Mouse (Mus musculus): Measurements from ENCODE around the gene Usb1.

DNA sequence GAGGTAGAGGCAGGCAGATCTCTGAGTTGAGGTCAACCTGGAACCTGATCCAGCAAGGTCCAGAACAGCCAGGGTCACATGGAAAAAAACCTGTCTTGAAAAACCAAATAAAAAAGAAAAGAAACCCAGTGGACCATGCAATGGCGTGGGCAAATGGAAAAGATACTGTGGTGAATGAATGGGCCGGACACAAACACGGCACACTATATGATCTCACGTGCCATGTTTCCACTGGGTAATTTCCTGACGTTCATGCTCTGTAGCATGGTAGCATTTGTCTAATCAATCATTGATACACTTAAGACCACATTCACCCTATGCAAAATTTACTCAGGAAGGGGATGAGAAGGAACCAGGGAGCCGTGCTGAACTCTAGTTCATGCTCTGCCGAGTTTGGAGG is 59.0 kb downstream of the Usb1 start:
- TF ChIP-seq POLR2A (IDR thresholded peaks at IDR 0.05; ENCODE audit: low read depth, low read length) (no peak), CTCF (IDR thresholded peaks at IDR 0.05; ENCODE audit: extremely low read depth, insufficient read length, insufficient replicate concordance, low read depth, low read length) (no peak)

Data from small intestine, adult 2 months (tissue).